Mouse (Mus musculus) mature B cell (primary cell): Measurements from ENCODE around the gene Crygs.
"Not testable (repeated sequence)": the region's sequence is repeated elsewhere in the genome, so short reads cannot be mapped to it uniquely, and the experiment has no call there.

ENCODE experiments used
- in situ Hi-C: fragments of 300-500 bp; cut with MboI; formaldehyde crosslinking; loops from 2 replicates; pipeline ENCODE4 v1.14.3; 2019

The Crygs gene

GRCm38 (mm10) chr16:22789908-22790367 is 21.4 kb downstream of the Crygs start:
- in situ Hi-C loops: no loop called here

GRCm38 (mm10) chr16:22782686-22783085 is 28.7 kb downstream of the Crygs start:
- in situ Hi-C loops: no loop called here

GRCm38 (mm10) chr16:22779228-22779835 is 32.0 kb downstream of the Crygs start:
- in situ Hi-C loops: no loop called here

- in situ Hi-C loops: not testable (repeated sequence)
Measured at GRCm38 (mm10) chr16:22778296-22778695, 33.1 kb downstream of the Crygs start.

- in situ Hi-C loops: no loop called here
Measured at GRCm38 (mm10) chr16:22775471-22775985, 35.8 kb downstream of the Crygs start.

- in situ Hi-C loops: no loop called here
Measured at GRCm38 (mm10) chr16:22768661-22769060, 42.7 kb downstream of the Crygs start.

- in situ Hi-C loops: no loop called here
Measured at GRCm38 (mm10) chr16:22767405-22767804, 44.0 kb downstream of the Crygs start.

GRCm38 (mm10) chr16:22766738-22767211 is 44.6 kb downstream of the Crygs start:
- in situ Hi-C loops: no loop called here

GRCm38 (mm10) chr16:22765531-22765930 is 45.8 kb downstream of the Crygs start:
- in situ Hi-C loops: no loop called here
